Mouse (Mus musculus): ENCODE data around the gene Pde7b. TPM values are rescaled to one million over a fixed set of nuclear protein-coding genes. Genes with fewer than 3 reads are reported as not detected.

Gene Pde7b
- polyA plus RNA-seq, 1 experiment from 2014 or later: 4.5 TPM

DNA sequence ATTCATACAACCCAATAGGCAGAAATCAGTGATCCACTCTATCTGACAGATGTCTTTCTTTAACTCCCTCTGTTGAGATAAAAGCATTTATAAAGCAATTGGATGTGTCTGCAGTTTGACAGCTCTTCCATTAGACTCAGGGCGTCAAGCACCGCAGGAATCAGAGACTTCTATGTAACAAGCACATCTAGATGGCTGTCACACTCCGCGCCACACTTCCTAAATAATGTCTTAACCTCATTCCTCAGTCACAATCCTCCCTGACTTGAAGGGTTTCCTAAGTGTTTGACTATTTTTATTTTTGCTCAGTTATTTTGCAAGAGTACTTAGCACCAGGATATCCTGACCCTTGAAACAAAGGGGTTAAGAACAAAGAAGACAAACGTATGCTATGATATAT lies 174.7 kb downstream of the Pde7b start:
- Histone ChIP-seq H3K4me3 (replicated peaks; ENCODE audit: low read length) (no peak overlapping the region), H3K36me3 (ENCODE audit: control insufficient read depth, insufficient read depth) (no peaks in the 10 kb centered on the region), H3K4me2 (ENCODE audit: low read length) (no peak overlapping the region), H3K27ac (ENCODE audit: low read length) (no peak overlapping the region), H3K27me3 (replicated peaks; ENCODE audit: control insufficient read depth, insufficient read depth, low read length) (no peaks in the 10 kb centered on the region), H3K9ac (replicated peaks; ENCODE audit: low read depth, low read length) (no peak overlapping the region), H3K9me3 (ENCODE audit: control insufficient read depth, low read length) (no peaks in the 10 kb centered on the region), H3K4me1 (replicated peaks; ENCODE audit: control insufficient read depth, insufficient read depth, low read length) (peaks cover 8% of the 10 kb centered on the region)
- peak; percentile 51; the same call in 1 of the 2 replicates for ATAC-seq
- WGBS: 73% methylated on average over 5 of the region's 5 CpGs

DNA sequence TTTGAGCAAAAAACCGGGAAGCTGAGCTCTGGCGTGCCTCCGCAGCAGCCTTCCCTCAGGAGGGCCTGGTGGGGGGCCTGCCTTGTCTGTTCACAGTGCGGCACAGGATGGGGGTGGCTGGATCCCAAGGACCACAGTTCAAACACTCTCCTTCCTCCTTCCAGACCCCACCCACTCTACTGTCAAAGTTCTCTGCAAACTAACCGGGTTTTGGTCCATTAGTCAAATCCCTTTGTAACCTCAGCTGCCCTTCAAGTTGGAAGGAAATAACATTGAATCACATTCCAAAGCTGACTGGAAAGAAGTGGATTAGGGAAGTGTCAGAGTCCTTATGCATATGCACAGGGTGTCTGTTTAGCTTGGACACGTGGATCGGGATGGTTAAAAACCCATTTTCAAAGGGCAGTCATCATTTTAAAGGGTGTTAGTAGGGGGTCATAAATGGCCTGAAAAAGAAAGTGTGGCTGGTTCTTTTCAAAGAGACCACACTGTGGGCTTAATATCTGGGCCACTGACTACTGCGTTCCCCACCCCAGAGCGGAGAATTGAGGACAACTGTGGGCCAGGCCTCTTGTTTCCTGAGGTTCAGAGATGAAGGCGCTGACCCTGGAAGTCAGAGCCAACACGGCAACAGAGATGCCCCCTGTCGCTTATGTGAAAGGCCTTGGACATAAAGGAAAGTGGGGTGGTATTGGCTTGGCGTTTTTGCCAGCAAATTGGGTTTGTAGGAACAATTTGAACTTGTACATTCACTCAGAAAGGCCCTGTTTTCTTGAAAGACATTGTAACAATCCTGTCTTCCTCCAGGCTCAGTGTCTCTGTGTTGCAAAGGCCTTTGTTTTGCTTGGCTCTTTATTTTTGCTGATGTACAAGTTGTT lies 175.8 kb downstream of the Pde7b start:
- Histone ChIP-seq H3K4me2 (ENCODE audit: low read length) (peak overlapping the region; percentile 72), H3K36me3 (ENCODE audit: control insufficient read depth, insufficient read depth) (no peaks in the 10 kb centered on the region), H3K9me3 (ENCODE audit: control insufficient read depth, low read length) (no peaks in the 10 kb centered on the region), H3K27me3 (replicated peaks; ENCODE audit: control insufficient read depth, insufficient read depth, low read length) (no peaks in the 10 kb centered on the region), H3K9ac (replicated peaks; ENCODE audit: low read depth, low read length) (no peak overlapping the region), H3K4me3 (replicated peaks; ENCODE audit: low read length) (peak overlapping the region; percentile 45; the same call in 1 of the 2 replicates), H3K27ac (ENCODE audit: low read length) (peak overlapping the region; percentile 75), H3K4me1 (replicated peaks; ENCODE audit: control insufficient read depth, insufficient read depth, low read length) (peaks cover 8% of the 10 kb centered on the region)
- 15% methylated on average over 13 of the region's 13 CpGs for WGBS
- peak; percentile 32; the same call in 1 of the 2 replicates for ATAC-seq

DNA sequence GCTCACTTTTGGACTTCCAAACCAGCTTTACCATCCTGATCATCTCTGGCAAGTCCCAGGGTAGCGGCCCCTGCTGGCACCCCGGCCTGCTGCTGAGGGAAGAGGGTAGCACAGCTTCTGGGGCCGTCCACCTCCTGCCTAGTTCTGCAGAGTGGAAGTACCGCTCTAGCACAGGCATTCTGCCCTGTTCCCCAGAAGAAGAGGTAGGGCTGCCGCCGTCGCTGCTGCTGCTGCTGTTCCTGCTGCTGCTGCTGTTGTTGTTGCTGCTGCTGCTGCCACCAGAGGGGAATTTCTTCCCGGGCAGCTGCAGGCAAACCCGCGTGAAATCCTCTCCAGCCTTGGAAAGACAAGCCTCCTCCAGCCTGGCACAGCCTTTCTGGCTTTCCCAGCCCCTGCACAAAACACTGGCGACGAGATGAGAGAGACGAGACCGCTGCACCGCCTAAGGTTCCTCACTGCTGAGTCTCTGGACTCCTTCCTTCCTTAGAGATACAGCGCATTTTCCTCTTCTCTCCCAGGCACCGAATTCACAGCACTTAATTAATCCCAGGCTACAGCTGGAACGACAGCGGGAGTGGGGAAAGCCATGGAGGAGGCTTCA lies 176.8 kb downstream of the Pde7b start:
- Histone ChIP-seq H3K4me3 (replicated peaks; ENCODE audit: low read length) (peak overlapping the region; percentile 45), H3K27me3 (replicated peaks; ENCODE audit: control insufficient read depth, insufficient read depth, low read length) (no peaks in the 10 kb centered on the region), H3K27ac (ENCODE audit: low read length) (peak overlapping the region; percentile 75), H3K36me3 (ENCODE audit: control insufficient read depth, insufficient read depth) (no peaks in the 10 kb centered on the region), H3K9me3 (ENCODE audit: control insufficient read depth, low read length) (no peaks in the 10 kb centered on the region), H3K4me2 (ENCODE audit: low read length) (peak overlapping the region; percentile 72), H3K9ac (replicated peaks; ENCODE audit: low read depth, low read length) (peak overlapping the region; percentile 63), H3K4me1 (replicated peaks; ENCODE audit: control insufficient read depth, insufficient read depth, low read length) (peaks cover 8% of the 10 kb centered on the region)
- peak; percentile 74 for ATAC-seq
- whole genome bisulfite sequencing: 2% methylated on average over 19 of the region's 19 CpGs

DNA sequence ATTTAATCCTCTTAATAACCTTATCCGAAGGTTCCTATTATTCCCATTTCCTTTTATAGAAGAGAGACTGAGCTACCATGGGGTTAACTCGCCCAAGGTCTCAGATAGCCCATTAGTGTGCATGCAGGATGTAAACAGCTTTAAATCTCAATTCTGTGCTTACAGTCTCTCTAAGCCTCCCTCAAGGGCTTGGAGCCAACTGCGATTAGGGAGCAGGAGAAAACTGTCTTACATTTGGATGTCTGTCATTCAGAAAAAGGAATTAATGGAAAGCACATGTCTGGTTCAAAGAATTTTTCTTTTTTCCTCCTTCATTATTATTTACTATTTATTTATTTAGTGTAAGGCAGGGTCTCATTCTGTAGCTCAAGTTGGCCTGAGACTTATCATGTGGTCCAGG lies 181.8 kb downstream of the Pde7b start:
- no peaks in the 10 kb centered on the region for H3K9me3 ChIP-seq (ENCODE audit: control insufficient read depth, low read length)

DNA sequence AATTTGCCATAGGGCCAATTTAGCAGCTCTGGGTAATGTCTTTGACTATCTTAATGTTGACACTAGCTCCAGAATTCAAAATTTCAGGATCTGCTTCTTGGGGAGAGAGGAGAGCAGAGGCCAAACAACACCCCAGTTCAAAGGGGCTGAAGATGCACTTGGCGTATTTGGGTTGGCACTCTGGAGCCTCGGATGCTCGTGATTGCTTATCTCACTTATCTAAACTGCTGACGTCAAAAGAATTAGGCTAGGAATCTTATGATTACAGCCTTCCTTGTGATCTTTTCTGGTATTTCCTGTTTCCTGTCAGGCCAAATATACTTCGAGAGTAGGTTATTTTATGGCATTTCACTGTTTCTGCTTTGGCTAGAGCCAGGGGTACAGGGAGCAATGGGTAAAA lies 191.1 kb downstream of the Pde7b start:
- no peak overlapping the region for H3K9ac ChIP-seq (replicated peaks; ENCODE audit: low read depth, low read length)
- H3K9me3 ChIP-seq (ENCODE audit: control insufficient read depth, low read length): no peaks in the 10 kb centered on the region
- no peak overlapping the region for H3K4me2 ChIP-seq (ENCODE audit: low read length)
- no peak overlapping the region for H3K27ac ChIP-seq (ENCODE audit: low read length)
- H3K4me1 ChIP-seq (replicated peaks; ENCODE audit: control insufficient read depth, insufficient read depth, low read length): peaks cover 6% of the 10 kb centered on the region
- no peaks in the 10 kb centered on the region for H3K27me3 ChIP-seq (replicated peaks; ENCODE audit: control insufficient read depth, insufficient read depth, low read length)
- H3K4me3 ChIP-seq (replicated peaks; ENCODE audit: low read length): no peak overlapping the region
- H3K36me3 ChIP-seq (ENCODE audit: control insufficient read depth, insufficient read depth): no peaks in the 10 kb centered on the region
- no peak for ATAC-seq
- 83% methylated on average over 5 of the region's 5 CpGs for WGBS

More for the DNA sequence above, 181.8 kb downstream of the Pde7b start:
- Histone ChIP-seq H3K27me3 (replicated peaks; ENCODE audit: control insufficient read depth, insufficient read depth, low read length) (no peaks in the 10 kb centered on the region), H3K4me3 (replicated peaks; ENCODE audit: low read length) (no peak overlapping the region), H3K4me2 (ENCODE audit: low read length) (no peak overlapping the region), H3K36me3 (ENCODE audit: control insufficient read depth, insufficient read depth) (no peaks in the 10 kb centered on the region), H3K4me1 (replicated peaks; ENCODE audit: control insufficient read depth, insufficient read depth, low read length) (peaks cover 6% of the 10 kb centered on the region), H3K27ac (ENCODE audit: low read length) (no peak overlapping the region), H3K9ac (replicated peaks; ENCODE audit: low read depth, low read length) (no peak overlapping the region)
- 26% methylated on average over 3 of the region's 3 CpGs for WGBS
- ATAC-seq: no peak

DNA sequence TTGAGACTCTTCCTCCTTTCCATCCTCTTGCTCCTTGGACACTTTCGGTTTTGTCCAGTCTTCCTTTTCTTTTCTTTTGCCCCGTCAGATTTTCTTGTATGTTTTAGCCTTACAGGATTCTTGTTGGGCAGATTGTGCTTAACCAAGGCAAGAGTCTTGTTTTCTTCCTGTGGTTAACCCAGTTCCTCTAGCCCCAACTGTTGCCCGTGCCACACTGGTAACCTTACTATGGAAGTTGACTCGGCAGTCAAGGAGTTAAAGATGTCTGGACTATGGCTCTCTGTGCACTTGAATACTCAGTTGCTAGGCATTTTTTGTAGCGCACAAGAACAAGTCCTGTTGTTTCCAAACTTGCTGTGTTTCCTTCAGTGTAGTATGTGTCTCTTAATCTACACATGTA lies 193.0 kb downstream of the Pde7b start:
- WGBS: 88% methylated on average over 5 of the region's 5 CpGs
- Histone ChIP-seq H3K9me3 (ENCODE audit: control insufficient read depth, low read length) (no peaks in the 10 kb centered on the region), H3K4me1 (replicated peaks; ENCODE audit: control insufficient read depth, insufficient read depth, low read length) (peaks cover 10% of the 10 kb centered on the region), H3K27me3 (replicated peaks; ENCODE audit: control insufficient read depth, insufficient read depth, low read length) (no peaks in the 10 kb centered on the region), H3K9ac (replicated peaks; ENCODE audit: low read depth, low read length) (no peak overlapping the region), H3K4me3 (replicated peaks; ENCODE audit: low read length) (no peak overlapping the region), H3K27ac (ENCODE audit: low read length) (no peak overlapping the region), H3K36me3 (ENCODE audit: control insufficient read depth, insufficient read depth) (no peaks in the 10 kb centered on the region), H3K4me2 (ENCODE audit: low read length) (no peak overlapping the region)
- ATAC-seq: no peak

DNA sequence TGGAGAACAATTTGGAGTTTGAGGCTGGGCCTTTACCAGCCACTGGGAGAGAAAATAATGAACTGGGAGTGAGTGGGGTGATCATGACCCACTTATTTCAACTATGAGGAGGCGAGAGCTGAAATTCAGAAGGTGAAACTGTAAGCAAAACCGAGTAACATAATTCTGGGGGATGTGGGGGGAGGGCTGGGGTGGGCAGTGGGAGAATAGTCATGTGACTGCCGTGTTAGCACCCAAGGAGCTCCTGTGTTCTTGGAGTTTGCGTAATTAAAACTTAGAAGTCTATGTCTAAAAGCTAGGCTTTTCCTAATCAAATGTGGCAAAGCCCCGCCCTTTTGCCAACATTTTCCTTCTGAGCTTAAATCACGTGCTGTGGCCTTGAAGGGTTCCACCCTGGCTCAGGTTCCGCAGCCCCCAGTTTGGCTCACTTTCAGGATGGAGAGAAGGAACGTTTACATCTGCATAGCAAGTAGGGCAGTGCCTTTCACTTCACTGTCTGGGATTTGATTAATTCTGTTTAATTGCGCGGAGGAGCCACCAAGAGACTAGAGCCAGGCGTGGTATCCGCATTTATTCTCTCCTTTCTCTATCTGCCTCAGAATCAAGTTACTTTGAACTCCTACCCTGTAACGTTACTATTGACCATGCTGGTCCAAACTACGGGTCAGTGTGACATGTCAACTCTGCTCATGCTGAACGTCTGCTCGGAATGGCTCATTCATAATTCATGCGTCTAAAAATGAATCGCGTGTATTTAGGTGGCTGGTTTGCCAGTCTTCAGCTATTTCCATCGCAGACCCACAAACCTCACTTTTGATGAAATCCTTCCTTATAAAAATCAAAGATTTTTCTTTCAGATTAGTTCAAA lies 196.1 kb downstream of the Pde7b start:
- peak overlapping the region; percentile 52 for H3K4me2 ChIP-seq (ENCODE audit: low read length)
- H3K4me3 ChIP-seq (replicated peaks; ENCODE audit: low read length): peak overlapping the region; percentile 34
- peaks cover 10% of the 10 kb centered on the region for H3K4me1 ChIP-seq (replicated peaks; ENCODE audit: control insufficient read depth, insufficient read depth, low read length)
- WGBS: 30% methylated on average over 20 of the region's 20 CpGs
- no peaks in the 10 kb centered on the region for H3K9me3 ChIP-seq (ENCODE audit: control insufficient read depth, low read length)
- peak; percentile 94 for ATAC-seq
- H3K9ac ChIP-seq (replicated peaks; ENCODE audit: low read depth, low read length): no peak overlapping the region
- no peaks in the 10 kb centered on the region for H3K36me3 ChIP-seq (ENCODE audit: control insufficient read depth, insufficient read depth)
- no peaks in the 10 kb centered on the region for H3K27me3 ChIP-seq (replicated peaks; ENCODE audit: control insufficient read depth, insufficient read depth, low read length)
- H3K27ac ChIP-seq (ENCODE audit: low read length): 0 out of 2 replicates have a peak overlapping the region, but pooled peaks have one; percentile 27

DNA sequence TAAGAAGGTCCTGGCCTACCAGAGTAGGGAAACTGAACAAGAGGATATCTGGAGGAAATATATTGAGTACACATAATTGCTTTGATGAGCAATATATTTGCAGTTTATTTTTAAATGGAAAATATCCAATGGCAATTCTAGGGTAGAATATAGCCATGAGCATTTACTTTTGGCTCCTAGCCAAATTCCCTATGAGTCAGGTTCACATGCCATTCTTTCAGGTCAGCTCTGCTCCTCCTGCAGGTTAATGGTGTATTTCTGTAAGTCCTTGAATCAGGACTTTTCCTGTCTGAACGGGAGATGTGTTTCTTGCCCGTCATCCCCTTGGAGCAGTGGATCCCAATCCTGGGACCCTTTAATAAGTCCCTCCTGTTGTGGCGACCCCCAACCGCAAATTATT lies 197.1 kb downstream of the Pde7b start:
- peaks cover 10% of the 10 kb centered on the region for H3K4me1 ChIP-seq (replicated peaks; ENCODE audit: control insufficient read depth, insufficient read depth, low read length)
- H3K27ac ChIP-seq (ENCODE audit: low read length): no peak overlapping the region
- H3K27me3 ChIP-seq (replicated peaks; ENCODE audit: control insufficient read depth, insufficient read depth, low read length): no peaks in the 10 kb centered on the region
- no peak overlapping the region for H3K9ac ChIP-seq (replicated peaks; ENCODE audit: low read depth, low read length)
- no peak overlapping the region for H3K4me2 ChIP-seq (ENCODE audit: low read length)
- H3K9me3 ChIP-seq (ENCODE audit: control insufficient read depth, low read length): no peaks in the 10 kb centered on the region
- H3K4me3 ChIP-seq (replicated peaks; ENCODE audit: low read length): no peak overlapping the region
- no peak for ATAC-seq
- 88% methylated on average over 4 of the region's 4 CpGs for WGBS
- no peaks in the 10 kb centered on the region for H3K36me3 ChIP-seq (ENCODE audit: control insufficient read depth, insufficient read depth)

DNA sequence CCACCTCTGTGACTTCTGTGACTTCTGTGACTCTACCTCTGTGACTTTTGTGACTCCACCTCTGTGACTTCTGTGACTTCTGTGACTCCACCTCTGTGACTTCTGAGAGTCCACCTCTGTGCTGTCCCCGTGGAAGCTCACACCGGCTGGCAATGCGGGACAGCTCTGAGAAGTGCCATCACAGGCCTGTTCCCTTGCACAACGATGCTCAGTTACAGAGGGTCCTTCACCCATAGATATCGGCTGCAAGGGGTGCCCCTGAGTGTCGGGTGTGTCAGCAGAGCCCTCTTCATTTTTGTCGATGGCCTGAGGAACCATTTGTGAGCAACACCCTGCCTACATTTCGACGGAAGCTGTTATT lies 206.4 kb downstream of the Pde7b start:
- ATAC-seq: no peak
- Histone ChIP-seq H3K9ac (replicated peaks; ENCODE audit: low read depth, low read length) (no peak overlapping the region), H3K4me2 (ENCODE audit: low read length) (no peak overlapping the region), H3K9me3 (ENCODE audit: control insufficient read depth, low read length) (no peaks in the 10 kb centered on the region), H3K27me3 (replicated peaks; ENCODE audit: control insufficient read depth, insufficient read depth, low read length) (no peaks in the 10 kb centered on the region), H3K36me3 (ENCODE audit: control insufficient read depth, insufficient read depth) (no peaks in the 10 kb centered on the region), H3K4me3 (replicated peaks; ENCODE audit: low read length) (no peak overlapping the region), H3K4me1 (replicated peaks; ENCODE audit: control insufficient read depth, insufficient read depth, low read length) (no peaks in the 10 kb centered on the region), H3K27ac (ENCODE audit: low read length) (no peak overlapping the region)
- WGBS: 93% methylated on average over 9 of the region's 9 CpGs

Data from forebrain, embryonic 16.5 days (tissue).